Mouse (Mus musculus): Measurements from ENCODE around the gene Ubxn10. TPM values are rescaled to one million over a fixed set of nuclear protein-coding genes. Genes with fewer than 3 reads are reported as not detected.

Ubxn10 gene
- polyA plus RNA-seq, 1 experiment: not detected

- Histone ChIP-seq H3K4me3 (ENCODE audit: insufficient read depth, low read length) (no peak within 1 kb of the TSS), H3K27ac (ENCODE audit: insufficient read depth, low read depth, low read length) (no peak within 1 kb of the TSS), H3K4me1 (ENCODE audit: control insufficient read depth, insufficient read depth, low read length) (no peaks in the 10 kb centered on the region)
- no peak for TF ChIP-seq CTCF (IDR thresholded peaks at IDR 0.05; ENCODE audit: low read depth, low read length)
- TF ChIP-seq POLR2A (IDR thresholded peaks at IDR 0.05; ENCODE audit: borderline replicate concordance, low read depth, low read length): no peak
These were observed 20.4 kb upstream of the Ubxn10 start, which contains the start of gene Pla2g2f for GRCm38 (mm10) chr4:138757416-138757815. Pla2g2f (minus strand) TSS chr4:138757626.

- no peak overlapping the region for H3K4me3 ChIP-seq (ENCODE audit: insufficient read depth, low read length)
- no peaks in the 10 kb centered on the region for H3K4me1 ChIP-seq (ENCODE audit: control insufficient read depth, insufficient read depth, low read length)
- TF ChIP-seq POLR2A (IDR thresholded peaks at IDR 0.05; ENCODE audit: borderline replicate concordance, low read depth, low read length) (no peak), CTCF (IDR thresholded peaks at IDR 0.05; ENCODE audit: low read depth, low read length) (no peak)
- H3K27ac ChIP-seq (ENCODE audit: insufficient read depth, low read depth, low read length): no peak overlapping the region
These were observed 19.0 kb upstream of the Ubxn10 start for GRCm38 (mm10) chr4:138755983-138756382.

- Histone ChIP-seq H3K27ac (ENCODE audit: insufficient read depth, low read depth, low read length) (no peak overlapping the region), H3K4me3 (ENCODE audit: insufficient read depth, low read length) (no peak overlapping the region), H3K4me1 (ENCODE audit: control insufficient read depth, insufficient read depth, low read length) (no peaks in the 10 kb centered on the region)
- TF ChIP-seq CTCF (IDR thresholded peaks at IDR 0.05; ENCODE audit: low read depth, low read length) (no peak), POLR2A (IDR thresholded peaks at IDR 0.05; ENCODE audit: borderline replicate concordance, low read depth, low read length) (no peak)
These were observed 18.5 kb upstream of the Ubxn10 start for GRCm38 (mm10) chr4:138755439-138755838.

- TF ChIP-seq CTCF (IDR thresholded peaks at IDR 0.05; ENCODE audit: low read depth, low read length) (no peak), POLR2A (IDR thresholded peaks at IDR 0.05; ENCODE audit: borderline replicate concordance, low read depth, low read length) (no peak)
- no peak overlapping the region for H3K27ac ChIP-seq (ENCODE audit: insufficient read depth, low read depth, low read length)
- no peak overlapping the region for H3K4me3 ChIP-seq (ENCODE audit: insufficient read depth, low read length)
- no peaks in the 10 kb centered on the region for H3K4me1 ChIP-seq (ENCODE audit: control insufficient read depth, insufficient read depth, low read length)
These were observed 17.5 kb upstream of the Ubxn10 start for GRCm38 (mm10) chr4:138754432-138754831.

GRCm38 (mm10) chr4:138753608-138754007, 16.6 kb upstream of the Ubxn10 start:
- no peak overlapping the region for H3K27ac ChIP-seq (ENCODE audit: insufficient read depth, low read depth, low read length)
- no peak for TF ChIP-seq CTCF (IDR thresholded peaks at IDR 0.05; ENCODE audit: low read depth, low read length)
- TF ChIP-seq POLR2A (IDR thresholded peaks at IDR 0.05; ENCODE audit: borderline replicate concordance, low read depth, low read length): no peak
- H3K4me1 ChIP-seq (ENCODE audit: control insufficient read depth, insufficient read depth, low read length): no peaks in the 10 kb centered on the region
- H3K4me3 ChIP-seq (ENCODE audit: insufficient read depth, low read length): no peak overlapping the region

GRCm38 (mm10) chr4:138752603-138753002, 15.6 kb upstream of the Ubxn10 start:
- H3K27ac ChIP-seq (ENCODE audit: insufficient read depth, low read depth, low read length): no peak overlapping the region
- no peak for TF ChIP-seq CTCF (IDR thresholded peaks at IDR 0.05; ENCODE audit: low read depth, low read length)
- TF ChIP-seq POLR2A (IDR thresholded peaks at IDR 0.05; ENCODE audit: borderline replicate concordance, low read depth, low read length): no peak
- H3K4me1 ChIP-seq (ENCODE audit: control insufficient read depth, insufficient read depth, low read length): no peaks in the 10 kb centered on the region
- no peak overlapping the region for H3K4me3 ChIP-seq (ENCODE audit: insufficient read depth, low read length)

- Histone ChIP-seq H3K4me3 (ENCODE audit: insufficient read depth, low read length) (no peak overlapping the region), H3K4me1 (ENCODE audit: control insufficient read depth, insufficient read depth, low read length) (no peaks in the 10 kb centered on the region), H3K27ac (ENCODE audit: insufficient read depth, low read depth, low read length) (no peak overlapping the region)
- TF ChIP-seq CTCF (IDR thresholded peaks at IDR 0.05; ENCODE audit: low read depth, low read length): peak; percentile 55; the same call in 1 of the 2 replicates
- no peak for TF ChIP-seq POLR2A (IDR thresholded peaks at IDR 0.05; ENCODE audit: borderline replicate concordance, low read depth, low read length)
These were observed 11.6 kb upstream of the Ubxn10 start for GRCm38 (mm10) chr4:138748369-138749072.

GRCm38 (mm10) chr4:138747851-138748250, 10.9 kb upstream of the Ubxn10 start:
- H3K4me3 ChIP-seq (ENCODE audit: insufficient read depth, low read length): no peak overlapping the region
- TF ChIP-seq CTCF (IDR thresholded peaks at IDR 0.05; ENCODE audit: low read depth, low read length): no peak
- TF ChIP-seq POLR2A (IDR thresholded peaks at IDR 0.05; ENCODE audit: borderline replicate concordance, low read depth, low read length): no peak
- no peaks in the 10 kb centered on the region for H3K4me1 ChIP-seq (ENCODE audit: control insufficient read depth, insufficient read depth, low read length)
- H3K27ac ChIP-seq (ENCODE audit: insufficient read depth, low read depth, low read length): no peak overlapping the region

GRCm38 (mm10) chr4:138746866-138747265, 9.9 kb upstream of the Ubxn10 start:
- Histone ChIP-seq H3K4me3 (ENCODE audit: insufficient read depth, low read length) (no peak overlapping the region), H3K27ac (ENCODE audit: insufficient read depth, low read depth, low read length) (no peak overlapping the region), H3K4me1 (ENCODE audit: control insufficient read depth, insufficient read depth, low read length) (no peaks in the 10 kb centered on the region)
- TF ChIP-seq CTCF (IDR thresholded peaks at IDR 0.05; ENCODE audit: low read depth, low read length) (no peak), POLR2A (IDR thresholded peaks at IDR 0.05; ENCODE audit: borderline replicate concordance, low read depth, low read length) (no peak)

- Histone ChIP-seq H3K4me3 (ENCODE audit: insufficient read depth, low read length) (no peak overlapping the region), H3K27ac (ENCODE audit: insufficient read depth, low read depth, low read length) (no peak overlapping the region), H3K4me1 (ENCODE audit: control insufficient read depth, insufficient read depth, low read length) (no peaks in the 10 kb centered on the region)
- TF ChIP-seq POLR2A (IDR thresholded peaks at IDR 0.05; ENCODE audit: borderline replicate concordance, low read depth, low read length) (no peak), CTCF (IDR thresholded peaks at IDR 0.05; ENCODE audit: low read depth, low read length) (no peak)
These were observed 8.9 kb upstream of the Ubxn10 start for GRCm38 (mm10) chr4:138745884-138746283.
